Mouse (Mus musculus) embryonic fibroblast, embryonic 13.5 days (primary cell): ENCODE data around the gene Chrm1. TPM values are rescaled to one million over a fixed set of nuclear protein-coding genes. Genes with fewer than 3 reads are reported as not detected.

Experiments used
- H3K27ac ChIP-seq: 2 replicates; pipeline ENCODE4 v1.5.1; 2012; ENCODE audit warnings: low read length, control low read depth, inconsistent platforms; ENCODE audit not compliant: insufficient read depth
- H3K4me1 ChIP-seq: 2 replicates; pipeline ENCODE4 v1.6.1; 2011; ENCODE audit warnings: low read length; ENCODE audit not compliant: control insufficient read depth, insufficient read depth
- H3K4me3 ChIP-seq: 2 replicates; pipeline ENCODE4 v1.5.1; 2011; ENCODE audit warnings: mild to moderate bottlenecking, control low read depth, low read length; ENCODE audit not compliant: insufficient read depth
- CTCF ChIP-seq: IDR thresholded peaks from 2 replicates; pipeline ENCODE4 v1.5.1; 2011; ENCODE audit warnings: mild to moderate bottlenecking, control low read depth, low read length, moderate library complexity, borderline replicate concordance; ENCODE audit not compliant: insufficient read depth
- POLR2A ChIP-seq: IDR thresholded peaks from 2 replicates; pipeline ENCODE4 v1.6.1; 2011; ENCODE audit warnings: low read depth, mild to moderate bottlenecking, control low read depth, low read length, moderate library complexity
- polyA plus RNA-seq: library from polyadenylated mRNA; stranded (reverse); fragments of >200 nt; gene quantifications from 2 replicates; pipeline ENCODE4 v1.2.4, GENCODE M21; 2011; ENCODE audit warnings: low read depth; ENCODE audit not compliant: missing spikeins, insufficient read length

Chrm1 gene
- not detected in 2 replicates for polyA plus RNA-seq

DNA sequence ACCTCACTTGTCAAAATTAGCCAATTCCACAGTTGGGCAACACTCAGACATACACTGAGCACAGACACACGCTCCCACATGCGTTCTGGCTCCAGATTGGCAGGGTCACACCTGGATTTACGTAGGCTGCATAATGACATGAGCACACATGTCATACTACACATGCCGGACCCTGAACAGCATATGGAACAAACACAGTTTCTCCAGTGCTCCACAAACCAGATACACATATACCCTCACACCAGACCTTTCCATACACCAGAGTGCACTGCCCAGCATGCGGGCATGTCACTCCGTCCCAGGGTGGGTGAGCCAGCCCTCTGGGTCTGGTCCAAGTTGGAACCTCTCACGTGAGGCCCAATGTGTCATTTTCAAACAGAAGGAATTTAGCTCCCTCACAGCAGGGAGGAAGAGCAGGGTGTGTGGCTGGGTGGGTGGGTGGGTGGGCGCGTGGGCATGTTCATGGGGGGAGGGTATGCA, at the start of gene Chrm1:
Gene Chrm1, plus strand, starts transcription at position 430 of the 480 bp plus-strand sequence.
- no peaks in the 10 kb centered on the region for H3K4me1 ChIP-seq
- no peak within 1 kb of the TSS for H3K27ac ChIP-seq
- TF ChIP-seq POLR2A (no peak), CTCF (no peak)
- no peak within 1 kb of the TSS for H3K4me3 ChIP-seq

DNA sequence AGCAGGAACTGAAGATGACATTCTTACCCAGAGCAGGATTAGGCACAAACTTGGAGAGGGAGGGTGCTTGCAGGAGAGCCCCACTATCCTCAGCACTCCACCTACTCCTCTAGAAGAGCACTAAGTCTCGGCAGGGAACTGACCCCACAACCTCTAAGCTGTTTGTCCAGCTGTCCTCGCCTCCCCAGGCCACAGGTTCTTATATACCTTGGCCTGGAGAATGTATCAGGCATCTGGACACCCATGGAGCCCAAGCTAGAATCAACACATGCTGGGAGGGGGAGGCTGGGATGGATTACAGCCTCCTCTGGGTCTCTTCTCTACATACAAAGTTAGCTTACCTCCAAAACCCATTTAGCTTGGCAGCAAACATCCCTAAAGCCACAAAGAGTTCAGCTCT, 49.2 kb upstream of the Chrm1 start:
- Histone ChIP-seq H3K4me1 (no peaks in the 10 kb centered on the region), H3K27ac (no peak overlapping the region), H3K4me3 (no peak overlapping the region)
- no peak for TF ChIP-seq POLR2A
- no peak for TF ChIP-seq CTCF

DNA sequence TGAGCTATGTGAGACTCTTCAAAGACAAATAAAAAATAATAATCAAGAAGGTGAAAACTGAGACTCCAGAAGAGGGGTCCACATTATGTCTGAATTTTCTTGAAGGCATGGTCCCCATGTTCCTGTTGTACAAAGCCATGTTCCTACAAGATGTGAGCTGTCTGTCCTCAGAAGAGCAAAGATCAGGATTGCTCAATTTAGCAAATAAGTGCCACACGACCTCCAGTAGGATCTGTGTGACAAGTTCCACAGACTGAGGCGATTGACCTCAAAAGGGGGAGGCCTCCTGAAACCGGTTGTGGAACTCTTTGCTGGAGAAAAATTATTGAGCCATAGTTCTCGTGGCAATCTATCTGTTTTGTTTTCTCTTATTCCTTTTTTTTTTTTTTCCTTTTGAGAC, 47.3 kb upstream of the Chrm1 start:
- H3K27ac ChIP-seq: no peak overlapping the region
- H3K4me1 ChIP-seq: no peaks in the 10 kb centered on the region
- no peak for TF ChIP-seq CTCF
- TF ChIP-seq POLR2A: no peak
- H3K4me3 ChIP-seq: no peak overlapping the region

GRCm38 (mm10) chr19:8617904-8618303, 45.7 kb upstream of the Chrm1 start, which contains the start of gene Slc22a6:
Gene Slc22a6 (plus strand): TSS chr19:8618039.
- H3K4me3 ChIP-seq: no peak within 1 kb of the TSS
- no peak within 1 kb of the TSS for H3K27ac ChIP-seq
- no peaks in the 10 kb centered on the region for H3K4me1 ChIP-seq
- TF ChIP-seq CTCF (no peak), POLR2A (no peak)

DNA sequence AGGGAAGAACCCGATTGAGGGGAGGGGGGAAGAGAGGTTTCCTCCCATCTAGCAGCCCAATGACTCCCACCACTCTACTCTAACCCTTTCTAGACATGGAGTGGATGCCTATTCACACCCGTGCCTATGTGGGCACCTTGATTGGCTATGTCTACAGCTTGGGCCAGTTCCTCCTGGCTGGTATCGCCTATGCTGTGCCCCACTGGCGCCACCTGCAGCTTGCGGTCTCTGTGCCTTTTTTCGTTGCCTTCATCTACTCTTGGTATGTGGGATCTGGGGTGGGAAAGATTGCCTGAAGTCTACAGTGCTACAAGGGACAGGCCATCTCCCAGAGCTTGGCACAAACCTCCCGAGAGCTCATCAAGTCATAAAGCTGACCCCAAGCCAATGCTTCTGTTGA, 42.5 kb upstream of the Chrm1 start:
- Histone ChIP-seq H3K4me3 (no peak overlapping the region), H3K27ac (no peak overlapping the region), H3K4me1 (no peaks in the 10 kb centered on the region)
- TF ChIP-seq POLR2A (no peak), CTCF (0 out of 2 replicates have a peak, but pooled peaks have one; percentile 4)

DNA sequence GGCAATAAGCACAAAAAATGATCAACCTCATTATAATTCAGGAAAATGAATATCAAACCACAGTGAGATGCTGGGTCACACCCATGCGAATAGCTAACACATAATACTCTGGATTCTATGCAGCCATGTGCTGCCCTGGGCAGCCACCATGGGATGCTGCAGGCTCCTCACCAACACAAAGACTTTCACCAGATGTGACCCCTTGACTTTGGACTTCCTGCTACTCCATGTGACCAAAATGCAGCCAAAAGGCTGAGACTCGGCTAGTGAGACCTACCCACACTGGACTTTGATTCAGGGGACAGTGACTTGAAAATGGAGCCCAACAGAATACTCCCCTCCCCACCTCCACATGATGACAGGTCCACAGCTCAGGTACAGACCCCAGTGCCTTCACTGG, 33.3 kb upstream of the Chrm1 start:
- TF ChIP-seq CTCF (no peak), POLR2A (no peak)
- Histone ChIP-seq H3K4me3 (no peak overlapping the region), H3K27ac (no peak overlapping the region), H3K4me1 (peaks cover 6% of the 10 kb centered on the region; the same call in 1 of the 2 replicates)

GRCm38 (mm10) chr19:8630826-8631225, 32.8 kb upstream of the Chrm1 start:
- H3K4me3 ChIP-seq: no peak overlapping the region
- peaks cover 6% of the 10 kb centered on the region; the same call in 1 of the 2 replicates for H3K4me1 ChIP-seq
- H3K27ac ChIP-seq: no peak overlapping the region
- TF ChIP-seq CTCF (no peak), POLR2A (no peak)

DNA sequence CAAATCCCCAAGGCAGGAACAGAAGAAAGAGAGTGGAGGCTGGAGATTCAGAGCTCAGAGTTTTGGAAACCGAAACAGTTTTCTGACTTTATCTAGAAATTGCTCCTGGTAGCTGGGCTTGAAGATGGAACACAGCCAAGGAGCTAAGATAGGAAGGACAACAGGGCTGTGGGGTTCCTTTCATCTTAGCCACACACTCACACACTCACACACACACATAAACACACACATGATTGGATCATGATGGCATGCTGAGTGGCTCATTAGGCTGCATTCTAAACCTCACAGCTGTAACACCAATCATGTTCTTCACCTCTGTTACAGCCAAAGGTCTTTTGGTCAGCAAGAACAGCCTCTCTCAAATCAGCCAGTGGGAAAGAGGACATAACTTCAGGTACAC, 31.6 kb upstream of the Chrm1 start:
- no peak overlapping the region for H3K4me3 ChIP-seq
- H3K4me1 ChIP-seq: peaks cover 6% of the 10 kb centered on the region; the same call in 1 of the 2 replicates
- no peak for TF ChIP-seq POLR2A
- no peak for TF ChIP-seq CTCF
- H3K27ac ChIP-seq: no peak overlapping the region

GRCm38 (mm10) chr19:8642086-8642485, 21.5 kb upstream of the Chrm1 start:
- TF ChIP-seq CTCF: no peak
- Histone ChIP-seq H3K4me3 (no peak overlapping the region), H3K27ac (no peak overlapping the region), H3K4me1 (peaks cover 7% of the 10 kb centered on the region; the same call in 1 of the 2 replicates)

- H3K27ac ChIP-seq: peak overlapping the region; percentile 74; the same call in 1 of the 2 replicates
- no peak for TF ChIP-seq POLR2A
- no peak for TF ChIP-seq CTCF
- no peak overlapping the region for H3K4me3 ChIP-seq
- H3K4me1 ChIP-seq: peaks cover 7% of the 10 kb centered on the region; the same call in 1 of the 2 replicates
Observed at GRCm38 (mm10) chr19:8646393-8646792, 17.2 kb upstream of the Chrm1 start.

DNA sequence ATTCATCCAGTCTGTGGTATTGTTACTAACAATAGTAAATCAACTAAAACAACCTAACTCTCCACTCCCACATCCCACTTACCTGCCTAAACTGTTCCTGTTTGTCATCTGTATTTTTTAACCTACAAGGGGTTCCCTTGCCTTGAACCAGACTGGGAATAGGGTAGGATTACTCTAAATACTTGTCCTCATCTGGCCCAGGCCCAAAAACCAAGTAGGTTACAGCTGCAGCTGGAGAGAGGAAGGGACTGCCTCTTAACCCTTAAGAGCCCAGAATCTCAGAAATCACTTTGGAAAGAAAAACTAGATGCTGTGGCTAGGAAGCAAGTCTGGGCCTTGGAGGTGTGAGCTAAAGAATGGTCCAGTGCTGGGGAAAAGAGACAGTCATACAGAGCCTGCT, 7.8 kb upstream of the Chrm1 start:
- Histone ChIP-seq H3K27ac (no peak overlapping the region), H3K4me3 (no peak overlapping the region), H3K4me1 (no peaks in the 10 kb centered on the region)
- no peak for TF ChIP-seq POLR2A
- TF ChIP-seq CTCF: no peak
